Mouse (Mus musculus): Measurements from ENCODE around the gene Slc6a4. TPM values are rescaled to one million over a fixed set of nuclear protein-coding genes. Genes with fewer than 3 reads are reported as not detected.
"Not testable (repeated sequence)": the region's sequence is repeated elsewhere in the genome, so short reads cannot be mapped to it uniquely, and the experiment has no call there.

Slc6a4 gene
- polyA plus RNA-seq, 1 experiment from 2014 or later = 0.13 TPM

GRCm38 (mm10) chr11:77068825-77069224 is 70.4 kb downstream of the Slc6a4 start:
- CTCF ChIA-PET = interaction anchor here (0.7 to 1.0 kb wide), 2 partner anchors 15 to 24 kb away, joined by 3 read pairs; no protein-coding TSS in a partner anchor
- TF ChIP-seq CTCF (IDR thresholded peaks at IDR 0.05) = no peak
- ATAC-seq = no peak
- DNase-seq (ENCODE audit: low read depth, low spot score) = no peak
- POLR2A ChIA-PET = interaction anchor here (0.6 kb wide), 1 partner anchor 12 kb away, joined by 3 read pairs; no protein-coding TSS in a partner anchor
- H3K27me3 ChIP-seq = no peaks in the 10 kb centered on the region
- in situ Hi-C loops (cut with MboI; ENCODE audit: low pct_unique_long_range_greater_than_20kb) = no loop called here

GRCm38 (mm10) chr11:77070721-77071120 is 72.3 kb downstream of the Slc6a4 start:
- no peak for ATAC-seq
- no peak for DNase-seq (ENCODE audit: low read depth, low spot score)
- in situ Hi-C loops (cut with MboI; ENCODE audit: low pct_unique_long_range_greater_than_20kb) = no loop called here
- POLR2A ChIA-PET = interaction anchor here (0.6 to 0.7 kb wide), 2 partner anchors 12 to 27 kb away, joined by 3 read pairs; no protein-coding TSS in a partner anchor
- CTCF ChIA-PET = interaction anchor here (0.6 to 1.6 kb wide), 9 partner anchors 11 to 83 kb away, joined by 3 to 7 read pairs (median 4); no protein-coding TSS in a partner anchor
- H3K27me3 ChIP-seq = no peaks in the 10 kb centered on the region
- TF ChIP-seq CTCF (IDR thresholded peaks at IDR 0.05) = peak; percentile 62

- H3K27me3 ChIP-seq = peaks cover 12% of the 10 kb centered on the region
- DNase-seq (ENCODE audit: low read depth, low spot score); ATAC-seq; in situ Hi-C loops (cut with MboI; ENCODE audit: low pct_unique_long_range_greater_than_20kb); CTCF ChIA-PET: not testable (repeated sequence)
- POLR2A ChIA-PET = interaction anchor here (1.0 kb wide), 1 partner anchor 410 kb away, joined by 10 read pairs; no protein-coding TSS in a partner anchor
Measured at GRCm38 (mm10) chr11:77077331-77077730, 78.9 kb downstream of the Slc6a4 start.

GRCm38 (mm10) chr11:77077792-77078191 is 79.4 kb downstream of the Slc6a4 start:
- ChIA-PET CTCF (no interaction called here), POLR2A (interaction anchor here (1.0 kb wide), 1 partner anchor 410 kb away, joined by 10 read pairs; no protein-coding TSS in a partner anchor)
- DNase-seq (ENCODE audit: low read depth, low spot score) = no peak
- in situ Hi-C loops (cut with MboI; ENCODE audit: low pct_unique_long_range_greater_than_20kb) = no loop called here
- peaks cover 15% of the 10 kb centered on the region for H3K27me3 ChIP-seq
- no peak for TF ChIP-seq CTCF (IDR thresholded peaks at IDR 0.05)
- ATAC-seq = no peak

GRCm38 (mm10) chr11:77078273-77079134 is 80.1 kb downstream of the Slc6a4 start, which contains the start of gene Nsrp1:
TSS of gene Nsrp1 (minus strand) at chr11:77078435.
- ATAC-seq (peak; percentile 87), DNase-seq (ENCODE audit: low read depth, low spot score) (peak; percentile 58)
- no peak for TF ChIP-seq CTCF (IDR thresholded peaks at IDR 0.05)
- ChIA-PET POLR2A (interaction anchor here (1.0 kb wide), 1 partner anchor 411 kb away, joined by 10 read pairs; no protein-coding TSS in a partner anchor), CTCF (no interaction called here)
- in situ Hi-C loops (cut with MboI; ENCODE audit: low pct_unique_long_range_greater_than_20kb) = no loop called here
- peaks cover 19% of the 10 kb centered on the region for H3K27me3 ChIP-seq

- TF ChIP-seq CTCF (IDR thresholded peaks at IDR 0.05) = no peak
- CTCF ChIA-PET = no interaction called here
- H3K27me3 ChIP-seq = peaks cover 21% of the 10 kb centered on the region
- ATAC-seq (no peak), DNase-seq (ENCODE audit: low read depth, low spot score) (no peak)
- POLR2A ChIA-PET = no interaction called here
- in situ Hi-C loops (cut with MboI; ENCODE audit: low pct_unique_long_range_greater_than_20kb) = no loop called here
Measured at GRCm38 (mm10) chr11:77079361-77079760, 81.0 kb downstream of the Slc6a4 start.

Other genes with a start within 250 kb of the Slc6a4 start
- 49.7 TPM for gene Gosr1, start 235.0 kb upstream of the Slc6a4 start, polyA plus RNA-seq (2021)
- 125 TPM for gene Cpd, start 151.6 kb upstream of the Slc6a4 start, polyA plus RNA-seq (2021)
- gene Tmigd1, start 96.4 kb upstream of the Slc6a4 start, polyA plus RNA-seq (2021) = 4.4 TPM
- gene Blmh, start 73.8 kb upstream of the Slc6a4 start, polyA plus RNA-seq (2021) = 66.3 TPM
- gene Nsrp1, start 79.8 kb downstream of the Slc6a4 start, polyA plus RNA-seq (2021) = 33.8 TPM
- gene Efcab5, start 190.4 kb downstream of the Slc6a4 start, polyA plus RNA-seq (2021) = 0.23 TPM
- gene Ssh2, start 217.7 kb downstream of the Slc6a4 start, polyA plus RNA-seq (2021) = 6.5 TPM